Mouse (Mus musculus) spleen, postnatal 10 days (tissue): ENCODE measurements around the gene Mpg.

Source experiments
- DNase-seq, 2 experiments: peaks; one replicate each; pipeline ENCODE4 v3.0.0; 2021 to 2022; ENCODE audit warnings: low spot score in 2 of 2

Gene Mpg

GRCm38 (mm10) chr11:32201922-32202685 lies 24.2 kb upstream of the Mpg start:
- no peak for DNase-seq

GRCm38 (mm10) chr11:32205058-32205873 lies 21.0 kb upstream of the Mpg start, which contains the start of gene Snrnp25:
Gene Snrnp25 (plus strand): TSS chr11:32205415.
- peak; percentile 90 to 98 for DNase-seq

DNA sequence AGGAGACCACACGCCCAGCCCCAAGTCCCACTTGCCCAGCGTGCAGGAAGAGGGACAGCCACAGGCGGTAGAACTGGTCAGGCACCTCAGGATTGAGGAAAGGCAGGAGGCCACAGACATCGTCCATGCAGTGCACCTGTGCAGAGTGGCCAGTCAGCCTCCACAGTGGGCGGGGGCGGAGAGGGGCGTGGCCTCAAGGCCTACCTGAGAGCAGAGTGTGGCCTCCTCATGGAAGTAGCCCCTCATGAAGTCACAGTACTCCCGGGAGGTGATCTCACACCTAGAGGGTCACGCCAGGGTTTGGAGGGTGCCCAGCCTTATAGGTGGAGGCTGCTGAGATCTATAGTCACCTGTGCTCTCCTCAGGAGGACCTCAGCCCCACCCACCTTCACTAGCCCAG lies 15.7 kb upstream of the Mpg start:
- no peak for DNase-seq

DNA sequence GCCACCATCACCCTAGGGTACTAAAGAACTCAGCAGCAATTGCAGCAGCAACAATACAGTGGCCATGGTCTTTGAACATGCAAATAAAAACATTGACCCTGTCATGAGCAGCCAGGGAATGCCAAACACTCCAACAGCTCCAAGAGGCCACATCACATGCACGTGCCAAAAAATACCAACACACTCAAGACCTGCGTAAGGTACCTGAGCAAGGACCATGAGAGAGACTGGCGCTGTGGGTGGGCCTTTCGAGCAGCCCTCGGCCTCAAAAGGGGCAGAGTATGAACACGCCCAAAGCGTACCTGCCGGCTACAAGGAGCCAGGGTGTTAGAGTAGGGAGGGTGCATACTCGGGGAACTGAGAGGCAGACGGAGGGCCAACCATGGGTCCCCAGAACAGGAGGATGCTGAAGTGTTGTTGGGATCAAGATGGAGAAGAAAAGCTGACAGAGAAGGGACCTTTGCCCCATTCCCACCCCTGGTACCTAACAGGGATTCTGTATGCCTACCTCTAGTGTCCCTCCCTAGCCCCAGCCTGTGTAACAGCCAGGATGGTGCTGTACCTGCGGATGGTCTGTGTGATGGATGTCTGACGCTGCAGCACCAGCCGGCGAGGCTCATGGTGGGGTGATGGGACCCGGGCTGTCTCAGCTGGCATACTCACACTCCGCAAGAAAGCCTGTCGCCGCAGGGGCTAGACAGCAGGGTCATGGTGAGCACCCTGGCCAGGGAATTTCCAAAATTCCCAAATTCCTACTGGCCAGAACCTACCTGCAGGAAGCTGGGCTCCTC lies 10.7 kb upstream of the Mpg start:
- no peak for DNase-seq

DNA sequence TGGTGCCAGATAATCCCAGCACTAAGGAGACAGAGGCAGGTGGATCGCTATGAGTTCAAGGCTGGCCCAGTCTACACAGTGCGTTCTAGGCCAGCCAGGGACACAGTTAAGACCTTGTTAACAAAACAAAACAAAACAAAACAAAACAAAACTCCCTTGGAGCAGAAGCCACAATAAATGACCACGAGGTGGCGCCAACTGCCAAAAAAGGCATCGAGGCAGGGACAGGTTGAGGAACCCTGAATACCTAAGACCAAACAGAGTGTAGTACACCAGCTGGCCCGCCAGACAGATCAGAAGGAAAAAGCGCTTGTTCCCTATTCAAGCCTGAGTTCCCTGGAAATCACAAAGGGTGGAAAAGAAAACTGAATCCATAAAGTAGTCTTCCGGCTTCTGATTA lies 9.5 kb upstream of the Mpg start:
- peak; percentile 70 to 88 for DNase-seq

GRCm38 (mm10) chr11:32218501-32219050 lies 7.7 kb upstream of the Mpg start:
- no peak for DNase-seq

- no peak for DNase-seq
Measured at GRCm38 (mm10) chr11:32219287-32219686, 7.0 kb upstream of the Mpg start.

GRCm38 (mm10) chr11:32220607-32221224 lies 5.6 kb upstream of the Mpg start:
- DNase-seq = no peak

GRCm38 (mm10) chr11:32221225-32221950 lies 4.9 kb upstream of the Mpg start:
- DNase-seq = no peak

DNA sequence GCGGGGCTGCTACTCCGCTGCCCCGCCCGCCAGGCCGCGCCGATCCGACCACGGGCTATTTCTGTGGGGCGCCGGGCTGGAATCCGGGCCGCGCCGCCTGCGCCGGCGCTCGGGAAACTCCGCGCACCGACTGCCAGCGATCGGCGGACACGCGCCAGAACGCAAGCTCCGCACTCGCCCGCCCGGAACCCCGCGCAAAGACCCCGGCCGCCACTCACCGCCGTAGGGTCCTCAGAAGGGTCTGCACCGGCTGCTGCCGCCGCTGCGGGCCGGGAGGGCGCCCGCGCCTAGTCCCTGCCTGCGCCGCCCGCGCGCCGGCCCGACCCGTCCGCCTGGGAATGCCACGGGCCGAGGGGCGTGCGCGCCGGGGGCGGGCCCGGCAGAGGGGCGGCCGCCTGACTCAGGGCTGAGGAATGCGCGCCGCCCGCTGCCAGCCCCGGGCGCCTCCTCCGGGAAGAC lies 4.3 kb upstream of the Mpg start, which contains the start of gene Rhbdf1:
Gene Rhbdf1 (minus strand): TSS at position 350 of the 459 bp plus-strand sequence.
- DNase-seq = peak in 1 of 2 experiments; percentile 34

- DNase-seq = peak; percentile 20 to 56
Measured at GRCm38 (mm10) chr11:32222570-32223194, 3.6 kb upstream of the Mpg start.

DNA sequence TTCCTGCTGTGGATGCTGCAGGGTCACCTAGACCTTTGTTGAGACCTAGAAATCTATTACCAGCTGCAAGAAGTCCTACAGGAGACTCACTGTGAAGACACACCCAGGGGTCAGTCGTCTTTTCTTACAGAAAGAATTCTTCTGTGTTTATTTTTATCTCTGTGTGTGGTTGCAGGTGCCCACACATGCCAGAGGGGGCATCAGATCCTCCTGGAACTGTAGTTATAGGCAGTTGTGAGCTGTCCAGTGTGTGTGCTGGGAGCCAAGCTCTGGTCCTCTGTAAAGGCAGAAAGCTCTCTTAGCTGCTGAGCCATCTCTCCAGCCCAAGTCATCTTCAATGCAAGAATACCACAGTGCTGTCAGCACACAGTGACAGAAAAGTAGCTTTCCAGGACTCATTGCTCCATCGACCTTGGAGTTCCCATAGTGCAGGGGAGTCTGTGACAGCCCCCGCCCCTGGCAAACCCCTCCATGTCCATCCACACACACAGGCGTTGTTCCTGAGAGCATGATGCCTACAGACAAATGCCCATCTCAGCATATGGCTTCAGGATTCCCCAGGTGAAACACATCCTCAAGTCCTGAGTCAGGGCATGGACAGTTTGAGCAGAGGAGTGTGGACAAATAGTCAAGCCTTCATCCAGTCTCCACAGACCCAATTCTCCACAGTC lies 2.9 kb upstream of the Mpg start:
- DNase-seq = peak in 1 of 2 experiments; percentile 11

DNA sequence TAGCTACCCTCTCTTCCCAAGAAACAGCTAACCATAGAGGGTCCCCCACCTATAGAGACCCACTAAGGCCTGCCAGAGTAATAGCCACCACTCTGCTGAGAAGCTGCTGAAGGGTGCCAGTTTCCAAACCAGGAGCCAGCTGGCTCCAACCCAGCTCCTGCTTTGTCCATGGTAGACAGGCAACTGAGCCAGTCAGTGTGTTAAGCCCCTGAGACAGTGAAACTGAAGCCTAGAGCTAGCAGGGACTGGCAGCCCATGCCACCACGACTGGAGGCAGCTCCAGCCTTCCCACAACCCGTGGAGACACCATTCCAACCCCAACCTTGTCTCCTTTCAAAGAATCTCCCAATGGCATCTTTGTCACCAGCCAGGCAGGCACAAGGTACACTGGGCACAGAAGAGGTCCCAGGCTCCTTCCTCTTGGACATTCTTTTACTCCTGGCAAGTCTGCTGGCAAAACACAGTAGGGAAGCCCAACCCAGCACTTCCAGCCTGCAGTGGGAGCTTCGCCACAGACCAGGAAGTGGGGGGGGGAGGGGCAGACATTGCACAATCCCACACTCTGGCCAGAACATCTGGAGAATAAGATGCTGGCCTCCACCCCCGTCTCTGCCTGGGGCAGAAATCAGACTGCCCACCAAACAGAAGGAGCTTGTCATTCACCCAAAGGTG lies 1.7 kb upstream of the Mpg start:
- peak in 1 of 2 experiments; percentile 50 for DNase-seq

DNA sequence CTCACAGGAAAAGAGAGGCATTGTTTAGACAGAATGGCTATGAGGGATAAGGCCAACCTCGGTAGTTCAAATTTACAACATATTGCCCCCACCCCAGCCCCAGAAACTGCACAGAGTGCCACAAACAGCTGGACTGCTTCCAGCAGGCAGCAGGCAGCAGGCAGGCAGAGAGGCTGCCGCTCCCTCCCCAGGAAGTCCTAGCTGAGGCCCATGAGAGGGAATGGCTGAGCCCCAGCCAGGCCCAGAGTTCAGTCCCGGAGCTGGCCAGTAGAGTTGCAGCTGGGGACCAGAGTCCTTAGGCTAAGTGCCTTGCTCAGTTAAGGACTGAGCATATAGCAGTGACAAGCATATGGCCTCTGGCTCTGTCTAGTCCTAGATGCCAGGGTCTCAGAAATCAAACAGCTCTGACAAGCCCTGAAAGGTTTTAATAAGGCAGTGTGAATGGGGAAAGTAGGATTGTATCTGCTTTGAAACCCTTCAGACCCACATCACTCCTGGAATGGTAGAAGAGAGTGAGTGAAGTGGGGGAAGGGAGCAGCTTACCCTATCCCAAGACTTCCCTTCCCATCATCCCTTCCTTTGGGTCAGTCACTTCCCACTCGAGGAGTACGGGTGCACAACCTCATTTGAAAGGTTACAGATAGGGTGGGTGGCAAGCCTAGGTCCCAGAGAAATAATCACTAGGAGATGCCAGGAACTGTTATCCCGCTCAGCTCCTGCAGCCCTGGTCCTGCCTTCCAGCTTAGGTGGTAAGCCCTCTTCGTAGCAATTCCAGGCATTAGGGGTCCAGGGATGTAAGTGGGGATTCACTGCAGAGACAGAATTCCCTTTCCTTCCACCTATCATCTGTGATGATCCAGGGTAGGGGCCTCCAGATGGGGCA lies 842 bp upstream of the Mpg start:
- DNase-seq = peak in 1 of 2 experiments; percentile 37

- no peak for DNase-seq
Measured at GRCm38 (mm10) chr11:32227041-32227440, 736 bp downstream of the Mpg start.

- no peak for DNase-seq
Measured at GRCm38 (mm10) chr11:32227555-32227954, 1.2 kb downstream of the Mpg start.

- DNase-seq = no peak
Measured at GRCm38 (mm10) chr11:32228292-32228845, 2.1 kb downstream of the Mpg start.
